8 mouse cellular contexts compared by ENCODE assay signal in the genomic region with DNA sequence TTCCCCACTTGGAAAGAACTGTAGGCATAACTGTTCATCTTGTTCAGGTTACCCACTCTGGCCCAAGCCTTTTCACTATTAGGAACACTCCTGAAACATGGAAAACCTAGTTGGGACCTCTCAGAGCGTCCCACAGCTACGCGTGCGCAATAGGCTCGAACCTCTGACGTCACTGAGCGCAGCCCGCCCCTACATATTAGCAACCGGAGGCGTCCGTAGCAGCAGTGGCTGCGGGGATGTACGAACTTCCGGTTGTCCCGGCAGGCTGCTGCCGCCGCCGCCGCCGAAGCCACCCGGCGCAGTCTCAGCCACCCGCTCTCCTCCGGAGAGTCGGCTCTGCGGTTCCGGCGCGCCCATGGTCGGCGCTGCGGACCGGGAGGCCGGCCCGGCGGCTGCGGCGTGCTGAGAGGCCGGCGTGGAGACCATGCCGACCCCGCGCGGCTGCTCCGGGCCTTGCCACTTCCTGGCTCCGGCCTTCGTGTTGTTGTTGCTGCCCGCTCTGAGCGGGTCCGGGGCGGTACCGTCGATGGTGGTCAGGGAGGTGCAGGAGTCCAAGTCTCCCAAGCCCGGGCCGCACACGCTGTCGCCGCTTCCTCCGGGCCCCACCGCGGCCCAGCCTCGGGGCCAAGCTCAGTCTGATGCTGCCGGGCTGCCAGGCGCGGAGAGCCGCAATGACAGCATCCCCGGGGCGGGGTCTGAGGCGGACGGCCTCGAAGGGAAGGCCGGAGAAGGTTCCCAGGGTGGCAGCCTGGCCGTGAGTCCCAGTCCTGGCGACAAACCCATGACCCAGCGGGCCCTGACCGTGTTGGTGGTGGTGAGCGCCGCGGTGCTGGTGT. TPM values are rescaled to one million over a fixed set of nuclear protein-coding genes. Genes with fewer than 3 reads are reported as not detected.
DNase-seq lines count a peak whose midpoint lies in the region; ATAC-seq and TF ChIP-seq lines count a peak whose summit lies in the region.

TSS of gene Fam174a (plus strand) at position 231 of the 836 bp plus-strand sequence.

- H3K36me3 ChIP-seq in embryonic facial prominence, embryonic 14.5 days (ENCODE audit: control insufficient read depth, insufficient read depth, low read length): no peaks in the 10 kb centered on the region
- peaks cover 12% of the 10 kb centered on the region for H3K36me3 ChIP-seq in heart, adult 2 months (ENCODE audit: control insufficient read depth, insufficient read depth, low read length)
- no peaks in the 10 kb centered on the region for H3K36me3 ChIP-seq in limb, embryonic 13.5 days
- H3K36me3 ChIP-seq in midbrain, embryonic 16.5 days (ENCODE audit: control insufficient read depth, insufficient read depth, low read length): no peaks in the 10 kb centered on the region

- peak; percentile 78 for TF ChIP-seq POLR2A in heart, adult 2 months (IDR thresholded peaks at IDR 0.05; ENCODE audit: insufficient read depth, low read depth, low read length)

- no peaks in the 10 kb centered on the region for H3K27me3 ChIP-seq in embryonic facial prominence, embryonic 14.5 days (replicated peaks; ENCODE audit: control insufficient read depth, insufficient read depth, low read length)
- H3K27me3 ChIP-seq in heart, adult 2 months (ENCODE audit: control insufficient read depth, insufficient read depth, low read length): no peaks in the 10 kb centered on the region
- H3K27me3 ChIP-seq in limb, embryonic 13.5 days: no peaks in the 10 kb centered on the region
- no peaks in the 10 kb centered on the region for H3K27me3 ChIP-seq in midbrain, embryonic 16.5 days (ENCODE audit: control insufficient read depth, insufficient read depth, low read depth, low read length)

- ATAC-seq in embryonic facial prominence, embryonic 14.5 days (ENCODE audit: low read depth): peak; percentile 100
- peak; percentile 100 for ATAC-seq in limb, embryonic 13.5 days (ENCODE audit: low FRiP score, low read depth)
- peak; percentile 100 for ATAC-seq in midbrain, embryonic 16.5 days

- peak; percentile 90 for DNase-seq in 3134 (ENCODE audit: extremely low read depth, insufficient read length, low spot score)
- DNase-seq in adrenal gland, postnatal 4 days (ENCODE audit: low spot score in 2 of 2): peak; percentile 67 to 82
- peak; percentile 97 for DNase-seq in embryonic facial prominence, embryonic 14.5 days (ENCODE audit: low spot score)
- DNase-seq in heart, adult 2 months: peak; percentile 95
- DNase-seq in kidney, adult 8-10 months: peak; percentile 95 to 96
- peak; percentile 71 to 91 for DNase-seq in spleen, postnatal 10 days (ENCODE audit: low spot score in 2 of 2)

- H3K79me2 ChIP-seq in heart, adult 2 months (replicated peaks; ENCODE audit: control insufficient read depth, insufficient read depth, low read length): no peaks in the 10 kb centered on the region; the same call in 1 of the 2 replicates

- no peak for TF ChIP-seq EP300 in heart, adult 2 months (IDR thresholded peaks at IDR 0.05; ENCODE audit: insufficient read depth, low read depth, low read length)

- H3K9me3 ChIP-seq in embryonic facial prominence, embryonic 14.5 days (ENCODE audit: control insufficient read depth, low read length): no peaks in the 10 kb centered on the region
- no peaks in the 10 kb centered on the region for H3K9me3 ChIP-seq in limb, embryonic 13.5 days
- no peaks in the 10 kb centered on the region for H3K9me3 ChIP-seq in midbrain, embryonic 16.5 days (replicated peaks; ENCODE audit: control insufficient read depth, low read length, poor library complexity, severe bottlenecking)

- intact Hi-C loops in heart, adult 2 months (cut with DNase I): loop anchor here (2.0 to 5.0 kb wide), 3 partner anchors 139 to 449 kb away; partner anchors contain the start of gene St8sia4

- peaks cover 6% of the 10 kb centered on the region for H3K4me1 ChIP-seq in embryonic facial prominence, embryonic 14.5 days (ENCODE audit: control insufficient read depth, insufficient read depth, low read length)
- H3K4me1 ChIP-seq in heart, adult 2 months (ENCODE audit: control insufficient read depth, insufficient read depth, low read length): peaks cover 9% of the 10 kb centered on the region
- peaks cover 9% of the 10 kb centered on the region for H3K4me1 ChIP-seq in limb, embryonic 13.5 days
- peaks cover 19% of the 10 kb centered on the region for H3K4me1 ChIP-seq in midbrain, embryonic 16.5 days (ENCODE audit: control insufficient read depth, insufficient read depth, low read length)

- WGBS in embryonic facial prominence, embryonic 14.5 days: under 1% methylated on average over 24 of the region's 79 CpGs
- WGBS in heart, adult 2 months: under 1% methylated on average over 79 of the region's 79 CpGs
- under 1% methylated on average over 77 of the region's 79 CpGs for WGBS in limb, embryonic 13.5 days
- under 1% methylated on average over 64 of the region's 79 CpGs for WGBS in midbrain, embryonic 16.5 days

- peak within 1 kb of the TSS; percentile 95 for H3K4me2 ChIP-seq in embryonic facial prominence, embryonic 14.5 days (ENCODE audit: low read depth, low read length)
- peak within 1 kb of the TSS; percentile 96 for H3K4me2 ChIP-seq in limb, embryonic 13.5 days (replicated peaks)
- peak within 1 kb of the TSS; percentile 67 for H3K4me2 ChIP-seq in midbrain, embryonic 16.5 days (ENCODE audit: low read length)

- peak; percentile 32; the same call in 1 of the 2 replicates for TF ChIP-seq CTCF in heart, adult 2 months (IDR thresholded peaks at IDR 0.05)

- H3K9ac ChIP-seq in embryonic facial prominence, embryonic 14.5 days (ENCODE audit: low read depth, low read length): peak within 1 kb of the TSS; percentile 91
- H3K9ac ChIP-seq in heart, adult 2 months (ENCODE audit: low read depth, low read length): peak within 1 kb of the TSS; percentile 84
- peak within 1 kb of the TSS; percentile 87 for H3K9ac ChIP-seq in limb, embryonic 13.5 days
- peak within 1 kb of the TSS; percentile 91 for H3K9ac ChIP-seq in midbrain, embryonic 16.5 days (ENCODE audit: low read depth, low read length)

- H3K4me3 ChIP-seq in embryonic facial prominence, embryonic 14.5 days (ENCODE audit: low read depth, low read length): peak within 1 kb of the TSS; percentile 93
- peak within 1 kb of the TSS; percentile 77 for H3K4me3 ChIP-seq in heart, adult 2 months
- H3K4me3 ChIP-seq in limb, embryonic 13.5 days: peak within 1 kb of the TSS; percentile 91
- H3K4me3 ChIP-seq in midbrain, embryonic 16.5 days (ENCODE audit: low read depth, low read length): peak within 1 kb of the TSS; percentile 86

- H3K27ac ChIP-seq in embryonic facial prominence, embryonic 14.5 days (replicated peaks; ENCODE audit: low read depth, low read length): peak within 1 kb of the TSS; percentile 89
- peak within 1 kb of the TSS; percentile 81 for H3K27ac ChIP-seq in heart, adult 2 months
- peak within 1 kb of the TSS; percentile 61; the same call in 1 of the 2 replicates for H3K27ac ChIP-seq in limb, embryonic 13.5 days
- peak within 1 kb of the TSS; percentile 85 for H3K27ac ChIP-seq in midbrain, embryonic 16.5 days (ENCODE audit: low read length)

RNA-seq across cellular contexts. Expression of gene Fam174a, which starts in this region (rescaled TPM):
- total RNA-seq in adrenal gland, postnatal 4 days (2021): 10 to 100 TPM; 31.1 to 32.5 TPM
- 27.9 and 29.3 TPM in 2 replicates for polyA plus RNA-seq in embryonic facial prominence, embryonic 14.5 days (2014; fragmentation: Nextera tagmentation; extraction: Ambion mirVana)
- total RNA-seq in heart, adult 2 months (2021): 10 to 100 TPM; 23.1 to 30.5 TPM
- 15.0 and 16.0 TPM in 2 replicates for polyA plus RNA-seq in heart, adult 2 months (2012; rRNA removed)
- 20.8 and 23.9 TPM in 2 replicates for polyA plus RNA-seq in limb, embryonic 13.5 days (2015; fragmentation: Nextera tagmentation; extraction: Ambion mirVana)
- 25.3 and 25.5 TPM in 2 replicates for polyA plus RNA-seq in midbrain, embryonic 16.5 days (2015; fragmentation: Nextera tagmentation; extraction: Ambion mirVana)

Comparison
In these comparisons a context has a peak if more than half of its experiments do, and no peak if none do; other contexts are left out.
1. Peak in every context shown above with its lines: DNase-seq, ATAC-seq, H3K4me3 ChIP-seq and H3K27ac ChIP-seq.